Mouse (Mus musculus) mesoderm, embryonic 11.5 days (tissue): ENCODE measurements around the gene Cdk9.
A peak's percentile ranks its signal among the peaks of the same experiment; 100 is the strongest.

Experiments used
- DNase-seq: peaks from one replicate; pipeline ENCODE4 v3.0.0-alpha.2; 2012; ENCODE audit warnings: low read depth, low spot score

Cdk9 gene

DNA sequence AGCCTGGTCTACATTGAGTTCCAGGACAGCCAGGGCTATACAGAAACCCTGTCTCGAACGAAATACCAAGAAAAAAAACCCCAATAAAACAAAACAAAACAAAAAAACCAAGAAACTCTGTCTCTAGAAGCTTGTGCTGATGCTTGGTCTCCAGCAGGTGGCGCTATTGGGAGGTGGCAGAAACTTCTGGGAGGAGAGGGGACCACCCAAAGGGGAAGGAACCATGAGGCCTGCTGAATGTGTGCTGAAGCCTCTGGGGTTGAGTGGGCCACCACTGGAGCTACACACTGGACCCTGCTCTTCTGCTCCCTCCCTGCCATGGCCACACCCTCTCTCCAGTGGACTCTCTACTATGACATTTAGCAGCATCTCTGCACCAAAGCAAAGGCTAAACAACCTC, 4.2 kb downstream of the Cdk9 start:
- peak; percentile 88 for DNase-seq

- no peak for DNase-seq
Observed at GRCm38 (mm10) chr2:32706971-32707370, 5.9 kb downstream of the Cdk9 start.

GRCm38 (mm10) chr2:32705018-32705417, 7.9 kb downstream of the Cdk9 start:
- no peak for DNase-seq

GRCm38 (mm10) chr2:32704021-32704421, 8.9 kb downstream of the Cdk9 start, which contains the start of gene Fpgs:
Fpgs (minus strand) TSS chr2:32704145.
- no peak for DNase-seq

DNA sequence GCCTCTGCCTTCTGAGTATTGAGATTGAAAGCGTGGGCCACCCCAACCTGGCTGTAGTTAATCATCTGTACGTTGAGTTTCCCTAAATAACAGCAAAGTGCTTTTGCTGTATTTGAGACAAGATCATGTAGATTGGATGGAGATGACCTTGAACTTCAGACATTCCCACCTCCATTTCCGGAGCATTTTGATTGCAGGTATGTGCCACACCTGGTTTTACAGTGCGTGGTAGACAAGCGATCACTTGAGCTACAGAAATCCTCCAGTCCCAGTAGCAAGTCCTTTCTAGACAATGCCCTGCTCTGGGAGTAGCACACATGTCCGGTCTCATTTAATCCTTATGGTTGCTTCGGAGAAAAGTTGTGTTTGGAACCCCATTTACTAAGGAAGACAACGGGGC, 9.8 kb downstream of the Cdk9 start:
- DNase-seq = no peak

GRCm38 (mm10) chr2:32700966-32701743, 11.7 kb downstream of the Cdk9 start:
- no peak for DNase-seq

DNA sequence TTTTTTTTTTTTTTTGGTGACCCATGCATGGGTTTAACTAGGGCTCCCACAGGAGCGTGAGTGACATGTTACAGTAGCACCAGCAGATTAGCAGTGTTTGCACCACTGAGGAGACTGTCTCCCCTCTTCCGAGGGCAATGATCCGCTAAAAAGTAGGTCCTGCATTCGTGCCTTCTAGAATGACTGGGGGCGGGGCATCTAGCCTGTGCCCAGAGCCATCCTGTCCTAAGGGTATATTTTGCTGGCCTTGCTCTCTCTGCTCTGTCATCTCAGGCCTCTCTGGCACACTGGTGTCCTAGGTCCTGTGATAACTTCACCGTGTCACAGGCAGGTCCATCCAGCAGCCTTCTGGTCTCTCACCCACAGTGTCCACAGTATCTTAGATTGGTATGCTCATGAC, 13.2 kb downstream of the Cdk9 start:
- no peak for DNase-seq

DNA sequence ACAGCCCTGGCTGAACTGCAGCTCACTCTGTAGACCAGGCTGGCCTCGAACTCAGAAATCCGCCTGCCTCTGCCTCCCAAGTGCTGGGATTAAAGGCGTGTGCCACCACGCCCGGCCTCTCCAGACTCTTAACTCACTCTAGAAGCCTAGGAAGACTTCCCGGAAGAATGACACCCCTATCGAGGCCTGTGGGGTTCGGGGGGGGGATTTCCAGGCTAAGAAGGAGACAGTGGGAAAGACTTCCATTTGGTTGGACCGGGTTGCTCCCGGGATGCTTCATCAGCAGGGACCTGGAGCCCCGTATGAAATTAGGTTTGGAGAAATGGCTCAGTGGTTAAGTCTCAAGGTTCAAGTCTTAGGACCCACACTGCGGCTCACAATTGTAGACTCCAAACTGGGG, 18.2 kb downstream of the Cdk9 start:
- no peak for DNase-seq

DNA sequence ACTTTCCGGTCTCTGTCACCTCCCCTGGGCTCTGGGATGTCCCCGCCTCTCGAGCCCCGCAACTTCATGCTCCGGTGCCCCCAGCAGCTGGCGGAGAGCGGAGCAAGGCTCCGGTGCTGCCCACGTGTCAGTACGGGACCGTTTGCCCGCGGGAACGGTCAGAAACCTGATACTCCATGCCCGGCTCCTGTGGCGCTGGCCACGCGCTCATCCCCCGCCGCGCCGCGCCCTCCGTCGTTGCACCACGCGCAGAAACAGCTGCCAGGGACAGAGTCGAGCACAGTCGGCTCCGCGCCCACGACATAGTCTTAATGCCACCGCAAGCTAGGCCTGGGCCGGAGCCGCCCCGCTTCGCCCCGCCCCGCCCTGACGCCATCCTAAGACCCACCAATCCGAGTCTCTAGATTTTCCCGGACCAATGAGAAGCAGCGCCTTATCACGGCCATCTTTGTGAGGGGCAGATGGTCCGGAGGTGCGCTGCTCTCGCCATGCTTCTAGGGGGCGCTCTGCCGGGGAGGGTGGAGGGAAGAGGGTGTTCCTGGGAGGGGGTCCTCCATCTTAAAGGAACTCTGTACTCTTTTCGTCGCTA, 19.0 kb downstream of the Cdk9 start:
- DNase-seq = peak; percentile 98

DNA sequence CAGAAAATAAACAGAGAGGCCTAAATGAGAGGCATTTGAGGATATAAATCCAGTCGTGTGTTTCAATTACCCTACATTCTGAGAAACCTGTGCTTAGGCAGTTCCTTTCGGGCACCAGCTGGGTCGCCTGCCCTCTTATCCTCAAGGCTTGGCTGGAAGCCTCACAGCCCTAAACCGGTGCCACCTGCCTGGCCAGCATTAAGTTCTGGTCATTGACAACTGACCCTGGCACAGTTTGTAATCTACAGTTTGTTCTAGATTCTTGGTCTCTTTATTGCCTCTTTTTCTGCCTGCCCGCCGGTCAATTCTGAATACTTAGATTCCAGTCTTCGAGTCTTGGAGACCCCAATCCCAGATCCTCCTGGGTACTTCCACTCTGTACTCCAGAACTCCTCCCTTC, 19.6 kb downstream of the Cdk9 start:
- no peak for DNase-seq

- no peak for DNase-seq
Observed at GRCm38 (mm10) chr2:32692496-32692895, 20.4 kb downstream of the Cdk9 start.

DNA sequence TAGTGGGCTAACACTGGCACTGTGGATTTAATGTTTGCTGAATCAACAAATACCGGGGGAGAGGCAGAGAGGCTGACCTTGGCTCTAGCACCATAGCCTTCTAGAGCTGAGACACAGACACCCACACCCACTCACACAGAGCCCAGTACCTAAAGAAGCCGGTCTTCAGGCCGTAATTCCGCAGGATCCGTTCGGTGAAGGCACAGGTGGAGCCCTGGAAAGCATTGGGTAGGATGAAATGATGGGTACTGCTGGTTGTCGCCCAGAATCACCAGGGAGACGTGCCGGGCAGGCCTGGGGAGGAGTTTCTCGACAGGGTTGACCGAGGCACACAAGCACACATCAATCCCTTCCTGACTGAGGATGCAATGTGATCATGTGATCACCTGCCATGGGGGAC, 21.8 kb downstream of the Cdk9 start:
- no peak for DNase-seq

GRCm38 (mm10) chr2:32689420-32689819, 23.5 kb downstream of the Cdk9 start:
- peak; percentile 94 for DNase-seq

- no peak for DNase-seq
Observed at GRCm38 (mm10) chr2:32687562-32687961, 25.3 kb downstream of the Cdk9 start.

GRCm38 (mm10) chr2:32686640-32687039, 26.2 kb downstream of the Cdk9 start:
- no peak for DNase-seq

GRCm38 (mm10) chr2:32685807-32686206, 27.1 kb downstream of the Cdk9 start:
- DNase-seq = no peak

- DNase-seq = no peak
Observed at GRCm38 (mm10) chr2:32684681-32685428, 28.0 kb downstream of the Cdk9 start.

DNA sequence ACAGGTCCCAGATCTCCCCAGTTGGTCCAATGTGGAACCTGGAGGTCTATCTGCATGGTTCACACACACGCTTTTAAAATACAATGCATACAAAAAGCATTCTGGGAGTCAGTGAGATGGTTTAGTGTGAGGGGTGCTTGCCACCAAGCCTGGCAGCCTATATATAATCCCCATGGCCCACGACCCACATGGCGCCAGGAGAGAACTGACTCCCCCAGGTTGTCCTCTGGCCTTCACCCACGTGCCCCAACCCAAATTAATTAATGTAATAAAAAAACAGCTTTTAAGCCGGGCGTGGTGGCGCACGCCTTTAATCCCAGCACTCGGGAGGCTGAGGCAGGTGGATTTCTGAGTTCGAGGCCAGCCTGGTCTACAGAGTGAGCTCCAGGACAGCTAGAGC, 29.2 kb downstream of the Cdk9 start:
- DNase-seq = no peak

GRCm38 (mm10) chr2:32682721-32683417, 30.0 kb downstream of the Cdk9 start:
- no peak for DNase-seq

DNA sequence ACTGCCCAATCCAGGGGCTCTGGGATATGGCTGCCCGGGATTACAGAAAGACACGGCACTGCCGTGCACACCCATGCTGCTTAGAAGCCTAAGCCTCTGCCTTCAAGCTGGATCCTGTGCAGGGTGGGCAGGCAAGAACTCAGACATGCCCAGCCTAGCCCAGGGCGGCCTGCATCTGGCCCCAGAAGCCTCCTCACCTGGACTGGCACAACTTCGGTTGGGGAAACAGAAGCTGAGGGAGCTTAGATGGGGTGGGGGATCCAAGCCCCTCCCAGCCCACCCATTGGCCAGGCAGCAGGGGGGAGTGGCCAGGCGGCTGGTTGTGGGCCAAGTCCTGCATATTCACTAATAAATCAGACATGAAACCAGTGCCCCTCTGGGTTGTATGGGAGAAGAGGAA, 31.1 kb downstream of the Cdk9 start:
- DNase-seq = no peak

DNA sequence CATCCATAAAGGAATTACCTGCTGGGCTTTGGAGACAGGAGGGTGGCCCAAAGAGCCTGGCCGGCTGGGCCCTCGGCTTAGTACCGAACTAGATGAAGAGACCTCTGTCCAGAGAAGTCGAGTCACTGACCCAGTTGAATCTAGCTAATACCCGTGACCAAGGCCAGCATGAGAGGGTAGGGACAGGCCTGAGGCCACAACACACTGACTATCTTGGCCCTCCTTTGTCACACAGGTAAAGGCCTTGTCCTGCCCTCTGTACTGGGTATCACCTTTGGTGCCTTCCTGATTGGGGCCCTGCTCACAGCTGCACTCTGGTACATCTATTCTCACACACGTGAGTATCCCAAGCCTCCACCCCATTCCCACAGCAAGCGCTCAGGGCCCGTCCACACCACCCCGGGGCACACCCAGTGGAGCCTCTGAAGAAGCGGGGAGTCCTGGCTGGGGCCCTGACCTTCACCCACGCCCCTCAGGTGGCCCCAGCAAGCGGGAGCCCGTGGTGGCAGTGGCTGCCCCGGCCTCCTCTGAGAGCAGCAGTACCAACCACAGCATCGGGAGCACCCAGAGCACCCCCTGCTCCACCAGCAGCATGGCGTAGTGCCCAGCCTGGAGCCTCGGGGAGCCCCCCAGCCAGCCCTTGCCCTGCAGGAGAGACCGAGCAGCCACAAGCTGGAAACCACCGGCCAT, 31.8 kb downstream of the Cdk9 start:
- DNase-seq = no peak
